Mouse (Mus musculus) forebrain, embryonic 12.5 days (tissue): ENCODE measurements around the gene Samt3. TPM values are rescaled to one million over a fixed set of nuclear protein-coding genes. Genes with fewer than 3 reads are reported as not detected.

Experiments used
- ATAC-seq: fragments of 200-750 bp; cut with Nextera tagmentation; 2 replicates; pipeline ENCODE4 v1.8.0; 2017; ENCODE audit warnings: moderate TSS enrichment; ENCODE audit not compliant: low FRiP score
- H3K27ac ChIP-seq: fragments of 300-500 bp; sonication (generic); 2 replicates; pipeline ENCODE4 v1.5.1; 2016; ENCODE audit warnings: mild to moderate bottlenecking
- H3K27me3 ChIP-seq: fragments of 300-500 bp; sonication (generic); 2 replicates; pipeline ENCODE4 v1.6.1; 2016; ENCODE audit warnings: mild to moderate bottlenecking
- H3K36me3 ChIP-seq: fragments of 300-500 bp; sonication (generic); replicated peaks from 2 replicates; pipeline ENCODE4 v1.6.1; 2016; ENCODE audit warnings: mild to moderate bottlenecking
- H3K4me1 ChIP-seq: fragments of 300-500 bp; sonication (generic); 2 replicates; pipeline ENCODE4 v1.6.1; 2016
- H3K4me2 ChIP-seq: fragments of 300-500 bp; sonication (generic); 2 replicates; pipeline ENCODE4 v1.6.1; 2016; ENCODE audit warnings: mild to moderate bottlenecking, moderate library complexity
- H3K4me3 ChIP-seq: fragments of 300-500 bp; sonication (generic); replicated peaks from 2 replicates; pipeline ENCODE4 v1.5.1; 2016; ENCODE audit warnings: mild to moderate bottlenecking
- H3K9ac ChIP-seq: fragments of 300-500 bp; sonication (generic); 2 replicates; pipeline ENCODE4 v1.6.1; 2016; ENCODE audit warnings: mild to moderate bottlenecking
- H3K9me3 ChIP-seq: fragments of 300-500 bp; sonication (generic); 2 replicates; pipeline ENCODE4 v1.6.1; 2016
- WGBS: fragments of 180-500 bp; shearing (Covaris S2); methylation state at CpG from one replicate; pipeline ENCODE4 v1.1.7; 2016; 5-methylcytosine and 5-hydroxymethylcytosine counted together
- polyA plus RNA-seq: library from polyadenylated mRNA; unstranded; fragments of >200 nt; fragmentation: Nextera tagmentation; extraction: Ambion mirVana; gene quantifications from 2 replicates; pipeline ENCODE4 v1.2.1, GENCODE M21; 2016

Gene Samt3
- not detected in 2 replicates for polyA plus RNA-seq

DNA sequence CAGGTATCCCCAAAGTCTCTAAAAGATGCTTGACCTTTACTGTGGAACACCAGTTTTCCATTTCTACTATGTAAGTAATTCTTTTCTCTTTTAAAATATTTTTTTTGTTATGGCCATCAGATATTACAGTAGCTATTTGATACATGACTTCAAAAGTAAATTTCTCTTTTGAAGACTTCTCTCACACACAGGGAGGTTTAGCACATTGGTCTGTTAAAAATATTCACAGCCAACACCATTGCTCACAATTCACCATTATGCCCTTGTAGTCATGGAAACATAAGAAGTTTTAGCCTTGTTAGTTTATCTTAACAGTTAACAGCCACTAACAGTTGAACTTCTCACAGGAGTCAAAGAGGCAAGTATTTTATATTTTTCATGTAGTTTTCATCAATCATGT is at the start of gene Samt3:
Samt3 (plus strand) TSS at position 301 of the 400 bp plus-strand sequence.
- H3K4me3 ChIP-seq = no peak within 1 kb of the TSS
- H3K27me3 ChIP-seq = no peaks in the 10 kb centered on the region
- no peak for ATAC-seq
- H3K36me3 ChIP-seq = no peaks in the 10 kb centered on the region
- no peak within 1 kb of the TSS for H3K27ac ChIP-seq
- H3K4me1 ChIP-seq = no peaks in the 10 kb centered on the region
- H3K9ac ChIP-seq = no peak within 1 kb of the TSS
- H3K4me2 ChIP-seq = no peak within 1 kb of the TSS
- H3K9me3 ChIP-seq = no peaks in the 10 kb centered on the region

DNA sequence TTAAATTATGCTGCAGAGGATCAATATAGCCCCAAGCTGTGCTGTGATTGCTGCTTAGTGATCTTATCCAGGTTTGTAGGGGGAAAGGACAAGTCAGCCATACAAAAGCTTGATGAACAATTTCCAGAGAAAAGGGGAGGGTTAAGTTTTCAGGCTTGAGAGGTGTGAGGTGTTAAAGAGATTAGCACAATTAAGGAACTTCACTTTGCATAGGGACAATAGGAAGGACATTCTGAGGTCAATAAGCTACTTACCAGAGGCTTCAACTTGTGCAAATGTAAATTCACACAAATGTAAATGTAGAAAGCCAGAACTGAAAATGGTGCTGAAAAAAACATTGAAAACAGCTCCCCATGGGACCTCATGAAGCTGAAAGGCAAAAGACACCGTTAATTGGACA is 27.4 kb upstream of the Samt3 start:
- H3K27ac ChIP-seq = no peak overlapping the region

DNA sequence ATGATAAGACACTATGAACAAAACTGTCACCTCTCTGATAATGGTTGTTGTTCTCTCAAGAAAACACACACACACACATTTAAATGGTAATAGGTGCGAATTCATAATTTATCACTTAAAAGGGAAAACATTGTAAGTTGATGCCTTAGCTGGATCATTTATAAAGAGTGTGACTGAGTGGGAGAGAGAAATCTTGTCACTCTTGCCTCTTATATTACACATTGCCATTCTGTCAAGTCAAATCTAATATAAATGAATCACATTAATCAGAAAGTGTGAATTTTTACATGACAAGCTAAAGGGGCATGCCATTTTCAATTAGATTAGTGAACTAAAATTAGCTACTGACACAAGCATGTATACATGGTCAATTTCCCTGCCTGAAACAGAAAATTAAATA is 44.7 kb downstream of the Samt3 start:
- no peak for ATAC-seq
- Histone ChIP-seq H3K36me3 (no peaks in the 10 kb centered on the region), H3K9ac (no peak overlapping the region), H3K27ac (no peak overlapping the region), H3K4me2 (no peak overlapping the region), H3K9me3 (no peaks in the 10 kb centered on the region), H3K27me3 (no peaks in the 10 kb centered on the region), H3K4me3 (no peak overlapping the region), H3K4me1 (no peaks in the 10 kb centered on the region)
- 67% methylated on average over 1 of the region's 1 CpGs for WGBS

More for the DNA sequence above, 27.4 kb upstream of the Samt3 start:
- Histone ChIP-seq H3K9me3 (no peaks in the 10 kb centered on the region), H3K36me3 (no peaks in the 10 kb centered on the region), H3K4me2 (no peak overlapping the region), H3K4me1 (no peaks in the 10 kb centered on the region), H3K4me3 (no peak overlapping the region), H3K9ac (no peak overlapping the region), H3K27me3 (no peaks in the 10 kb centered on the region)
- WGBS = 42% methylated on average over 1 of the region's 1 CpGs
- ATAC-seq = no peak

Other genes starting within 250 kb of the Samt3 start
- 0.13 TPM in 1 of 2 replicates, not detected in the other for gene 5430427O19Rik, start 173.8 kb upstream of the Samt3 start, polyA plus RNA-seq
- 0.42 and 0.61 TPM in 2 replicates for gene Nr0b1, start 147.6 kb downstream of the Samt3 start, polyA plus RNA-seq